In the genomic region with DNA sequence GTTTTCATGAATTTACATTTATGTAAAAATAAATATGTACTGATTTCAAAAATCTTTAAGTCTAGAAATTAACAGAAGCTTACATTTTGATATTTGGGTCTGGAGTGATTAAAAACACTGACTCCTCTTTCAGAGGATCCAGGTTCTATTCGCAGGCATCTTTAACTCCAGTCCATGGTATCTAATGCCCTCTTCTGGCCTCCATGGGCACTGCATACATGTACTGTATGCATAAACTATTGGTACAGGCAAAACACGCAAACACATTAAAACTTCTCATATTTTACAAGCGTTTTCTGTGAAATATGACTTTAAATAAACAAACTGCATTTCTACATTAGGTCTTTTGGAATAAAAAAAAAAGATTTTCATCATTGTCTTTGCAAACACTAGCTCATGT, we compare ENCODE assay signal across 11 mouse cellular contexts.
DNase-seq lines count a peak whose midpoint lies in the region; ATAC-seq and TF ChIP-seq lines count a peak whose summit lies in the region.
"Had no signal": no experiment of that assay in that cellular context is flagged by ENCODE, and none has a peak within 500 bp of the region (broad histone marks: within the 10 kb centered on the region; RNA-seq: fewer than 3 reads in every experiment).

No protein-coding gene starts in this region.

- no peak overlapping the region for H3K27ac ChIP-seq in kidney, postnatal 0 days
- H3K27ac ChIP-seq in thymus, adult 2 months (ENCODE audit: control insufficient read depth, insufficient read depth, low read length): no peak overlapping the region
- H3K27ac ChIP-seq: liver, embryonic 15.5 days; stomach, embryonic 15.5 days had no signal

- peak; percentile 60 to 66 for DNase-seq in cerebellum, postnatal 14 days
- DNase-seq in cerebellum, adult 18-20 months: no peak
- DNase-seq in kidney, postnatal 0 days (ENCODE audit: low spot score): no peak
- DNase-seq in kidney, adult 11 months: no peak
- peak; percentile 12 for DNase-seq in thymus, postnatal 4 days
- no peak for DNase-seq in thymus, adult 2 months
- no peak for DNase-seq in layer of hippocampus, postnatal 36 days
- DNase-seq: gastrocnemius, postnatal 10 days had no signal

- H3K9me3 ChIP-seq in kidney, postnatal 0 days (replicated peaks; ENCODE audit: low read length): no peaks in the 10 kb centered on the region
- H3K9me3 ChIP-seq: liver, embryonic 15.5 days; stomach, embryonic 15.5 days had no signal

- peak; percentile 58 for TF ChIP-seq CTCF in kidney, postnatal 0 days (IDR thresholded peaks at IDR 0.05; ENCODE audit: low read depth)
- TF ChIP-seq CTCF in thymus, adult 2 months (IDR thresholded peaks at IDR 0.05; ENCODE audit: borderline replicate concordance, control insufficient read depth, extremely low read depth, insufficient read depth, low read length, poor library complexity): no peak

- no peaks in the 10 kb centered on the region for H3K4me1 ChIP-seq in kidney, postnatal 0 days (replicated peaks; ENCODE audit: insufficient read depth, low read length)
- no peaks in the 10 kb centered on the region for H3K4me1 ChIP-seq in thymus, adult 2 months (replicated peaks; ENCODE audit: control insufficient read depth, insufficient read depth, low read length)
- H3K4me1 ChIP-seq: liver, embryonic 15.5 days; stomach, embryonic 15.5 days had no signal

- H3K27me3 ChIP-seq in kidney, postnatal 0 days (ENCODE audit: insufficient read depth, low read length): no peaks in the 10 kb centered on the region
- H3K27me3 ChIP-seq in thymus, adult 2 months (ENCODE audit: control insufficient read depth, insufficient read depth, low read length): no peaks in the 10 kb centered on the region
- H3K27me3 ChIP-seq: liver, embryonic 15.5 days; stomach, embryonic 15.5 days had no signal

- no peak overlapping the region for H3K4me3 ChIP-seq in kidney, postnatal 0 days (replicated peaks; ENCODE audit: low read depth, low read length)
- H3K4me3 ChIP-seq in thymus, adult 2 months (ENCODE audit: control insufficient read depth, insufficient read depth, low read length): no peak overlapping the region
- H3K4me3 ChIP-seq: liver, embryonic 15.5 days; stomach, embryonic 15.5 days had no signal

- no peaks in the 10 kb centered on the region for H3K36me3 ChIP-seq in kidney, postnatal 0 days (ENCODE audit: insufficient read depth, low read length)
- H3K36me3 ChIP-seq in thymus, adult 2 months (ENCODE audit: control insufficient read depth, insufficient read depth, low read length): no peaks in the 10 kb centered on the region
- H3K36me3 ChIP-seq: liver, embryonic 15.5 days; stomach, embryonic 15.5 days had no signal

- no peak for ATAC-seq in kidney, postnatal 0 days (replicated peaks; ENCODE audit: low FRiP score, low read depth)
- no peak for ATAC-seq in activated CD4-positive, CD25-positive, alpha-beta regulatory T cell, adult 4 months

- WGBS in kidney, postnatal 0 days: 75% methylated on average over 3 of the region's 3 CpGs
- 80% methylated on average over 3 of the region's 3 CpGs for WGBS in thymus, adult 2 months

- no peak overlapping the region for H3K4me2 ChIP-seq in kidney, postnatal 0 days (ENCODE audit: low read length)
- H3K4me2 ChIP-seq: liver, embryonic 15.5 days; stomach, embryonic 15.5 days had no signal

- no peak for TF ChIP-seq POLR2A in thymus, adult 2 months (IDR thresholded peaks at IDR 0.05; ENCODE audit: control insufficient read depth, extremely low read depth, insufficient read depth, low read length, poor library complexity)

- no peak overlapping the region for H3K9ac ChIP-seq in kidney, postnatal 0 days (ENCODE audit: low read depth, low read length)
- H3K9ac ChIP-seq: liver, embryonic 15.5 days; stomach, embryonic 15.5 days had no signal

Comparison
In these comparisons a context has a peak if more than half of its experiments do, and no peak if none do; other contexts are left out.
1. DNase-seq: peak in cerebellum, postnatal 14 days (2 of 2) and thymus, postnatal 4 days (single experiment); none in cerebellum, adult 18-20 months (0 of 2), kidney, postnatal 0 days (single experiment), kidney, adult 11 months (single experiment), thymus, adult 2 months (single experiment) and layer of hippocampus, postnatal 36 days (0 of 2).